Mouse (Mus musculus): ENCODE data around the gene Glyatl3. TPM values are rescaled to one million over a fixed set of nuclear protein-coding genes. Genes with fewer than 3 reads are reported as not detected.
A peak's percentile ranks its signal among the peaks of the same experiment; 100 is the strongest.

The Glyatl3 gene
- not detected in 2 replicates for polyA plus RNA-seq (2014; fragmentation: Nextera tagmentation; extraction: Ambion mirVana)

DNA sequence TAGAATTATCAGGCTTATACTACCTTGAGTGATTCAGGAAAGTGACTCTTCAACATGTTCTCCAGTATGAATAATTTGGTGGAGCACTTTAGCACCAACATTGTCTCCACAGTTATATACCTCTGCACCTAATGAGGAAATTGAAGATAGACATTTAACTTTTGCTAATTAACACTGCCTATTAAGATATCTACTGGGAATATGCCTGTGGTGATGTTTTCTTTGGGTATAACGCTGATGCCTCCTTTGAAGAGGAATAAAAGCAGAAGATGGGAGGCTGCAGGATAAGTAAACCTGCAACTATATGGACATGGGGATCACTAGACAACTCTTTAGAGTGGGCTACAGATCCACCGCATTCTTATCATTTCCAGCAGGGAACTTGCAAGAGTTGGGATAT is at the start of gene Glyatl3:
Glyatl3 (minus strand) TSS at position 101 of the 400 bp plus-strand sequence.
- no peaks in the 10 kb centered on the region for H3K36me3 ChIP-seq (replicated peaks; ENCODE audit: control insufficient read depth, insufficient read depth)
- H3K9me3 ChIP-seq (ENCODE audit: control insufficient read depth, low read length) = no peaks in the 10 kb centered on the region
- H3K4me3 ChIP-seq (replicated peaks; ENCODE audit: low read length) = no peak within 1 kb of the TSS
- no peak within 1 kb of the TSS for H3K27ac ChIP-seq
- H3K9ac ChIP-seq = no peak within 1 kb of the TSS
- no peak within 1 kb of the TSS for H3K4me2 ChIP-seq (replicated peaks)
- ATAC-seq (ENCODE audit: low FRiP score) (no peak), DNase-seq (ENCODE audit: low spot score) (no peak)
- H3K4me1 ChIP-seq (replicated peaks; ENCODE audit: control insufficient read depth, insufficient read depth, low read length) = no peaks in the 10 kb centered on the region
- no peaks in the 10 kb centered on the region for H3K27me3 ChIP-seq (ENCODE audit: control insufficient read depth, insufficient read depth, low read length)
- WGBS = 97% methylated on average over 2 of the region's 2 CpGs

GRCm38 (mm10) chr17:40948518-40948917 is 34.4 kb upstream of the Glyatl3 start:
- Histone ChIP-seq H3K27me3 (ENCODE audit: control insufficient read depth, insufficient read depth, low read length) (no peaks in the 10 kb centered on the region), H3K9me3 (ENCODE audit: control insufficient read depth, low read length) (no peaks in the 10 kb centered on the region), H3K4me3 (replicated peaks; ENCODE audit: low read length) (no peak overlapping the region), H3K4me1 (replicated peaks; ENCODE audit: control insufficient read depth, insufficient read depth, low read length) (no peaks in the 10 kb centered on the region), H3K27ac (no peak overlapping the region), H3K9ac (no peak overlapping the region), H3K4me2 (replicated peaks) (no peak overlapping the region), H3K36me3 (replicated peaks; ENCODE audit: control insufficient read depth, insufficient read depth) (peaks cover 71% of the 10 kb centered on the region)
- DNase-seq (ENCODE audit: low spot score) (no peak), ATAC-seq (ENCODE audit: low FRiP score) (no peak)
- WGBS = 91% methylated on average over 3 of the region's 3 CpGs

DNA sequence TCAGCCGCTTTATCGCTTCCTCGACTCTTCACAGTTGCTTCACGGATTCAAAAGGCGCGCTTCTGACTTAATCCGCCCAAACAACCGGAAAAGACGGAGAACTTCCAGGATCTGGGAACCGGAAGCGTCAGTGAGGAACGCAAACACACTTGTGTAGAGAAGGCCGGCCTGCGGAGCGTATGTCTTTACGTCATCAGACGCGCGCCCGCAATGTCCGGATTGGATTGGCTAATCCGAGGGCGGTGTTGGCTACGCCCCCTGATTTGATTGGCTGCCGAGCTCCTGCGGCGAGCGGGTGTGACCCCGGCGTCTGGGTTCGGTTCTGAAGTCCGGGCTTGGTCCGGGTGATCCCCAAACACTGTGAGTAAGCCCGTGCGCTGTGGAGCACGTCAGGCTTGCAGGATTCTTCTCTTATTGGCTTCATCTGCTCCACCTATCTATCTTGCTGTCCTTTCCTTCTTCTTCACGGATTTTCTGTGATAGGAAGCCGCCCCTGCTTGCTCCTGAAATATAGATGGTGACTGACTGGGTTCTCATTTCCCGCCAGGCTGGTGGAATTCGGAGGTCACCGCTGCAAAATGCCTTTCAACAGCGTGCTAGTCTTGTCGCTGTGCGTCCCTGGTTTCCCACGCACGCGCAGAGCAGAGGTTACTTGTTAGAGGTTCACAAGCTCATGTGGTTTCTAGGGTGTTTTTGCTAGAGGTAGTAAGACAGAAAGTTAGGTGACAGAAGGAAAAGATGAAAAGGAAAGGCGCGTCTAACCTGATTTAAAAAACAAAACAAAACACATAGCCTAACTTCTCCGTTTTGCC is 20.5 kb upstream of the Glyatl3 start, which contains the start of the genes Mut and Cenpq:
Mut (plus strand) TSS at position 266 of the 812 bp plus-strand sequence.
Cenpq (minus strand) TSS at position 628 of the 812 bp plus-strand sequence.
- Histone ChIP-seq H3K9ac (peak within 1 kb of the TSS; percentile 63), H3K27me3 (ENCODE audit: control insufficient read depth, insufficient read depth, low read length) (no peaks in the 10 kb centered on the region), H3K27ac (peak within 1 kb of the TSS; percentile 84), H3K4me2 (replicated peaks) (peak within 1 kb of the TSS; percentile 82), H3K9me3 (ENCODE audit: control insufficient read depth, low read length) (no peaks in the 10 kb centered on the region), H3K4me1 (replicated peaks; ENCODE audit: control insufficient read depth, insufficient read depth, low read length) (peaks cover 11% of the 10 kb centered on the region; the same call in 1 of the 2 replicates), H3K4me3 (replicated peaks; ENCODE audit: low read length) (peak within 1 kb of the TSS; percentile 47), H3K36me3 (replicated peaks; ENCODE audit: control insufficient read depth, insufficient read depth) (peaks cover 15% of the 10 kb centered on the region)
- ATAC-seq (ENCODE audit: low FRiP score) (peak; percentile 100), DNase-seq (ENCODE audit: low spot score) (peak; percentile 100)
- WGBS = under 1% methylated on average over 50 of the region's 50 CpGs

DNA sequence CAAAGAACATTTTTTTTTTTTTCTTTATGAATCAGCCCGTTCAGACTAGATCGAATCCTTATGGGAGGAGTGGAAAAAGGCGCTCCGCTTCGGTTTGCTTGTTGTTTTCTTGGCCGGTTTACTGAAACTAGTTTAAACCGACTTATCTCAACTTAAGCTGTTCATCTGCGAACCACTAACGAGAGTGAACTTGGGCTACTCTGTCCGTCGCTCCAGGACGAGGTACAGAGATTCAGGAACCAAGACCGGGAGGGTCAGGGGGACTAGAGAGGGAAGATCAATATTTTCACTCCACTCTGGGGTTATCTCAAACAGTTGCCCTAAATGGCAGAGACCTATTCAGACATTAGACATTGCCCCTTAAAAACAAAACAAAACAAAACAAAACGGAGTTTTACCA is 19.8 kb upstream of the Glyatl3 start:
- Histone ChIP-seq H3K4me1 (replicated peaks; ENCODE audit: control insufficient read depth, insufficient read depth, low read length) (peaks cover 11% of the 10 kb centered on the region; the same call in 1 of the 2 replicates), H3K36me3 (replicated peaks; ENCODE audit: control insufficient read depth, insufficient read depth) (peaks cover 19% of the 10 kb centered on the region), H3K4me3 (replicated peaks; ENCODE audit: low read length) (peak overlapping the region; percentile 47), H3K9me3 (ENCODE audit: control insufficient read depth, low read length) (no peaks in the 10 kb centered on the region), H3K4me2 (replicated peaks) (peak overlapping the region; percentile 82), H3K9ac (peak overlapping the region; percentile 39), H3K27me3 (ENCODE audit: control insufficient read depth, insufficient read depth, low read length) (no peaks in the 10 kb centered on the region), H3K27ac (no peak overlapping the region)
- DNase-seq (ENCODE audit: low spot score) (no peak), ATAC-seq (ENCODE audit: low FRiP score) (peak; percentile 18; the same call in 1 of the 2 replicates)
- WGBS = 2% methylated on average over 14 of the region's 14 CpGs

DNA sequence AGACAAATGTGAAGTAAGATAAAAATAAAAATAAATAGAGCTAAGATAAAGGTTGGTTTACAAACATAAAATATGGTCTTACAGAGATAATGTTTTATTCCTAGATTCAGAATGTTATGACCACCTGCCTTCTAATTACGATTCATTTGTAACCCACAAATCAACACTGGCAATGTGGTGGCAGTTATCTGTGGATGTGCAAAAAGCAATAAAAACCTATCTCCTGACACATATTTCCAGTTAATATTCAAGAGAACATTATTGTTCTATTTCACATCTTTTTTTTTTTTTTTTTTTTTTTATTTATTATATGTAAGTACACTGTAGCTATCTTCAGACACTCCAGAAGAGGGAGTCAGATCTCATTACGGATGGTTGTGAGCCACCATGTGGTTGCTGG is 1.3 kb upstream of the Glyatl3 start:
- Histone ChIP-seq H3K9ac (no peak overlapping the region), H3K4me3 (replicated peaks; ENCODE audit: low read length) (no peak overlapping the region), H3K27ac (no peak overlapping the region), H3K4me1 (replicated peaks; ENCODE audit: control insufficient read depth, insufficient read depth, low read length) (no peaks in the 10 kb centered on the region), H3K9me3 (ENCODE audit: control insufficient read depth, low read length) (no peaks in the 10 kb centered on the region), H3K4me2 (replicated peaks) (no peak overlapping the region), H3K27me3 (ENCODE audit: control insufficient read depth, insufficient read depth, low read length) (no peaks in the 10 kb centered on the region), H3K36me3 (replicated peaks; ENCODE audit: control insufficient read depth, insufficient read depth) (no peaks in the 10 kb centered on the region)
- ATAC-seq (ENCODE audit: low FRiP score) (no peak), DNase-seq (ENCODE audit: low spot score) (no peak)
- 100% methylated on average over 1 of the region's 2 CpGs for WGBS

GRCm38 (mm10) chr17:40904721-40905154 is 9.4 kb downstream of the Glyatl3 start:
- Histone ChIP-seq H3K4me1 (replicated peaks; ENCODE audit: control insufficient read depth, insufficient read depth, low read length) (peaks cover 3% of the 10 kb centered on the region; the same call in 1 of the 2 replicates), H3K36me3 (replicated peaks; ENCODE audit: control insufficient read depth, insufficient read depth) (no peaks in the 10 kb centered on the region), H3K9ac (no peak overlapping the region), H3K4me2 (replicated peaks) (peak overlapping the region; percentile 43), H3K27ac (no peak overlapping the region), H3K9me3 (ENCODE audit: control insufficient read depth, low read length) (no peaks in the 10 kb centered on the region), H3K4me3 (replicated peaks; ENCODE audit: low read length) (peak overlapping the region; percentile 15; the same call in 1 of the 2 replicates), H3K27me3 (ENCODE audit: control insufficient read depth, insufficient read depth, low read length) (no peaks in the 10 kb centered on the region)
- DNase-seq (ENCODE audit: low spot score) (no peak), ATAC-seq (ENCODE audit: low FRiP score) (no peak)
- WGBS = 14% methylated on average over 14 of the region's 14 CpGs

DNA sequence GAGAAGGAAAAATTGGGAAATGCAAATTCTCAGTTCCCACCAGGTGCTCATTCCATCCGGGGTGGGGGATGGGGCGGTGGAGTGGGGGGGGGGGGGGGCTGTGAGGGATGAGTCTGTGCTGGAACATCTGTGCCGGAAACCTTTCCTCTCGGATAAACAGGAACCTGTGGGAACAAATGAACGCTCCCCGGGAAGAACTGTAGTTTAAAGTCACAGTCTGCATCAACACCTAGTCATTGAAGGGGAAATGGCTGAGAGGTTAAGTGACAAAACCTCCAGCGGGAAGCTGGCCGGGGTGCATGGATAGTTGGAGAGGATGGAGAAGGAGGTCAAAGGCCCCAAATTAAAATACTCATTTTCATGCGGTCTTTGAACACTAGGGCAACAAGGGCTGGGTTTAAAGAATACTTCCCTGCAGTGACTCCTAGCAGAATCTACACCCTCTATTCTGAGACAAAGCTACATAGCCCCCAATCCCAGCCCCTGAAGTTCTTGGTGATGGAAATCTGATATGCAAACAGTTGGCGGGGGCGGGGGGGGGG is 10.0 kb downstream of the Glyatl3 start:
- no peak overlapping the region for H3K27ac ChIP-seq
- H3K4me2 ChIP-seq (replicated peaks) = peak overlapping the region; percentile 43; the same call in 1 of the 2 replicates
- no peak for ATAC-seq (ENCODE audit: low FRiP score)
- H3K36me3 ChIP-seq (replicated peaks; ENCODE audit: control insufficient read depth, insufficient read depth) = no peaks in the 10 kb centered on the region
- H3K4me3 ChIP-seq (replicated peaks; ENCODE audit: low read length) = no peak overlapping the region
- WGBS = 8% methylated on average over 11 of the region's 11 CpGs
- no peaks in the 10 kb centered on the region for H3K9me3 ChIP-seq (ENCODE audit: control insufficient read depth, low read length)
- H3K9ac ChIP-seq = no peak overlapping the region
- peaks cover 3% of the 10 kb centered on the region; the same call in 1 of the 2 replicates for H3K4me1 ChIP-seq (replicated peaks; ENCODE audit: control insufficient read depth, insufficient read depth, low read length)
- no peak for DNase-seq (ENCODE audit: low spot score)
- no peaks in the 10 kb centered on the region for H3K27me3 ChIP-seq (ENCODE audit: control insufficient read depth, insufficient read depth, low read length)

DNA sequence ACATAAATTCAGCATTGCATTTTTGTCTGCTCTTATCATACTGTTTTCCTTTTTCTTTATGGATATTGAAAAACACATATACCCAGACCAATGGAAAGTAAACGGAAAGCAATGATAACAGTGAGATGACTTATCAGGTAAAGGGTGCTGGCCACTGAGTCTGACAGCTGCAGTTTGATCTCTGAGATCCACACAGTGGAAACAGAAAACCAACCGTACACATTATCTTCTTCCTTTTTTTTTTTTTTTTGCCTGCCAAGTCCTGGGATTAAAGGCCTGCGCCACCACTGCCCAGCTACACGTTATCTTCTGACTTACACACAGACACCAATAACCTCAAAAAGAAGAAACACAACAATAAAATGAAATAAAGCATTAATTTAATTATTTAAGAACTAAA is 10.8 kb downstream of the Glyatl3 start:
- Histone ChIP-seq H3K4me1 (replicated peaks; ENCODE audit: control insufficient read depth, insufficient read depth, low read length) (peaks cover 3% of the 10 kb centered on the region; the same call in 1 of the 2 replicates), H3K27ac (no peak overlapping the region), H3K9me3 (ENCODE audit: control insufficient read depth, low read length) (no peaks in the 10 kb centered on the region), H3K4me3 (replicated peaks; ENCODE audit: low read length) (no peak overlapping the region), H3K36me3 (replicated peaks; ENCODE audit: control insufficient read depth, insufficient read depth) (no peaks in the 10 kb centered on the region), H3K9ac (no peak overlapping the region), H3K4me2 (replicated peaks) (no peak overlapping the region), H3K27me3 (ENCODE audit: control insufficient read depth, insufficient read depth, low read length) (no peaks in the 10 kb centered on the region)
- no peak for ATAC-seq (ENCODE audit: low FRiP score)
- no peak for DNase-seq (ENCODE audit: low spot score)
- WGBS = 71% methylated on average over 4 of the region's 4 CpGs

GRCm38 (mm10) chr17:40899783-40900363 is 14.3 kb downstream of the Glyatl3 start:
- no peak for DNase-seq (ENCODE audit: low spot score)
- no peak overlapping the region for H3K4me3 ChIP-seq (replicated peaks; ENCODE audit: low read length)
- peaks cover 3% of the 10 kb centered on the region; the same call in 1 of the 2 replicates for H3K4me1 ChIP-seq (replicated peaks; ENCODE audit: control insufficient read depth, insufficient read depth, low read length)
- no peaks in the 10 kb centered on the region for H3K36me3 ChIP-seq (replicated peaks; ENCODE audit: control insufficient read depth, insufficient read depth)
- H3K27ac ChIP-seq = no peak overlapping the region
- no peak overlapping the region for H3K9ac ChIP-seq
- H3K4me2 ChIP-seq (replicated peaks) = no peak overlapping the region
- no peaks in the 10 kb centered on the region for H3K27me3 ChIP-seq (ENCODE audit: control insufficient read depth, insufficient read depth, low read length)
- ATAC-seq (ENCODE audit: low FRiP score) = no peak
- 36% methylated on average over 4 of the region's 4 CpGs for WGBS
- H3K9me3 ChIP-seq (ENCODE audit: control insufficient read depth, low read length) = no peaks in the 10 kb centered on the region

All from hindbrain, embryonic 14.5 days (tissue).